Mouse (Mus musculus) left cerebral cortex, adult 9 months (tissue): ENCODE data around the gene Pdss1.
A peak's percentile ranks its signal among the peaks of the same experiment; 100 is the strongest.

Experiments used
- DNase-seq, 2 experiments: peaks; one replicate each; pipeline ENCODE4 v3.0.0; 2022; ENCODE audit warnings: low spot score in 2 of 2

Gene Pdss1

GRCm38 (mm10) chr2:22961681-22962080, 66.4 kb downstream of the Pdss1 start:
- DNase-seq = no peak

GRCm38 (mm10) chr2:22962242-22962641, 66.9 kb downstream of the Pdss1 start:
- peak; percentile 18 to 44 for DNase-seq

GRCm38 (mm10) chr2:22962970-22963369, 67.6 kb downstream of the Pdss1 start:
- DNase-seq = no peak

- DNase-seq = no peak
These were observed 82.2 kb downstream of the Pdss1 start for GRCm38 (mm10) chr2:22977387-22977973.

GRCm38 (mm10) chr2:22985973-22986657, 90.8 kb downstream of the Pdss1 start:
- DNase-seq = peak; percentile 24 to 27
